Mouse (Mus musculus) G1E (cell line): ENCODE data around the gene 1810030O07Rik. TPM values are rescaled to one million over a fixed set of nuclear protein-coding genes. Genes with fewer than 3 reads are reported as not detected.
A peak's percentile ranks its signal among the peaks of the same experiment; 100 is the strongest.

Experiments
- ATAC-seq: 2 replicates; pipeline ENCODE4 v1.8.0; 2016; ENCODE audit warnings: mild to moderate bottlenecking; ENCODE audit not compliant: insufficient number of reproducible peaks, poor library complexity, low FRiP score, severe bottlenecking; ENCODE audit errors: extremely low read depth
- DNase-seq: peaks from one replicate; pipeline ENCODE4 v3.0.0; 2012; ENCODE audit warnings: low spot score
- H3K27me3 ChIP-seq: 2 replicates; pipeline ENCODE4 v1.6.1; 2012; ENCODE audit warnings: mild to moderate bottlenecking, low read length, inconsistent platforms; ENCODE audit not compliant: insufficient read depth
- H3K36me3 ChIP-seq: replicated peaks from 2 replicates; pipeline ENCODE3; 2012; ENCODE audit warnings: mild to moderate bottlenecking, inconsistent platforms
- H3K4me1 ChIP-seq: 2 replicates; pipeline ENCODE4 v1.6.1; 2012; ENCODE audit warnings: low read depth, low read length, inconsistent platforms, mixed read lengths; ENCODE audit not compliant: insufficient read depth
- H3K4me3 ChIP-seq: 2 replicates; pipeline ENCODE4 v1.5.1; 2012; ENCODE audit warnings: low read depth, mild to moderate bottlenecking, inconsistent platforms, low read length, moderate library complexity, mixed read lengths
- H3K9me3 ChIP-seq: replicated peaks from 2 replicates; pipeline ENCODE4 v1.6.1; 2012; ENCODE audit warnings: inconsistent platforms
- CTCF ChIP-seq: IDR thresholded peaks from 2 replicates; pipeline ENCODE4 v1.5.1; 2012; ENCODE audit warnings: low read depth, low read length, inconsistent platforms, mixed read lengths
- GATA1 ChIP-seq: IDR thresholded peaks from 2 replicates; pipeline ENCODE4 v1.6.1; 2012; ENCODE audit warnings: borderline replicate concordance, low read length, inconsistent platforms, mixed read lengths
- GATA2 ChIP-seq: IDR thresholded peaks from 2 replicates; pipeline ENCODE4 v1.6.1; 2012; ENCODE audit warnings: low read depth, low read length, inconsistent platforms, borderline replicate concordance
- POLR2AphosphoS5 ChIP-seq: IDR thresholded peaks from 2 replicates; pipeline ENCODE4 v1.6.1; 2012; ENCODE audit warnings: low read depth, low read length, inconsistent platforms; ENCODE audit not compliant: insufficient replicate concordance
- TAL1 ChIP-seq: conservative IDR thresholded peaks from 2 replicates; pipeline ENCODE4 v1.6.1; 2012; ENCODE audit warnings: low read depth, low read length, inconsistent platforms, mixed read lengths
- polyA plus RNA-seq: library from polyadenylated mRNA; stranded (reverse); fragments of >175 nt; gene quantifications from 2 replicates; pipeline ENCODE4 v1.2.3, GENCODE M21; 2012
- total RNA-seq, 2 experiments: library from RNA; stranded (forward) in 1 of 2; stranded (reverse) in 1 of 2; fragments of 200-1000 nt in 1 of 2; fragments of >200 nt in 1 of 2; fragmentation: Nextera tagmentation in 1 of 2; gene quantifications; 2 replicates each; pipeline ENCODE4 v1.2.3; 2014 to 2017

The 1810030O07Rik gene
- total RNA-seq (2014; fragmentation: Nextera tagmentation) = 55.9 and 62.9 TPM in 2 replicates
- 40.0 and 41.0 TPM in 2 replicates for total RNA-seq (2017)
- polyA plus RNA-seq = 4.0 and 4.7 TPM in 2 replicates

DNA sequence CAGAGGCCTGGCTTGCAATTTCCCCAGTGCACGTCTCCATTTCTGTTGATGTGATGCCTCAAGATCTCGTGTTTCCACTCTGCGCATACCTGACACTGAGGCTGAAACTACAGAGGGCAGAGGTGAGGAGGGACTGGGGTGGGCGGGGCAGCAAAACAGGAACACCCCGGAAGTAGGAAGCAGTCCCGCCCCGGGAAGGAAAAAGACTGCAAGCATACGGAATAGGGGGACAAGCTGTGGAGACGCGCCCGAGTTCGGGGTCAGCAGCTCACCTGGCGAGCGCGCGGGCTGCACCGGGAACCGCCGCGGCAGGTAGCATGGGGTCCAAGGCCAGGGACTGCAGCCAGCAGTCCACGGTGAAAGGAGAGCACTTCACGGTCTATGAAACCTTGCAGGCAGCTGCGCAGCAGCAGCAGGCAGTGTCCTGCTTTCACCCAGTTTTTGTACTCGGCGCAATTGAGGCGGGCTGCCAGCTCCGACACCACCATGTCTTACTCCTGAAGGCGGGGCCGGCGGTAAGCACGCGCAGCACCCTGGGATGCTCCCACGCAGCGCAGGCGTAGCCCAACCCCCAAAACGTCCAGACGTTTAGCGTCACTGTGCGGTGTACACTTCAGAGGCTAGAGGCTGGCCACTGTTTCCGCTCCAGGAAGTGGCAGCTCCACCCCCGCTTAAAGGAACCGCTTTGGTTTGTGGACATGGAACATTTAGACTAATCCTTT, at the start of gene 1810030O07Rik:
Gene 1810030O07Rik, minus strand, starts transcription at position 615 of the 722 bp plus-strand sequence.
- H3K4me3 ChIP-seq = peak within 1 kb of the TSS; percentile 91
- peaks cover 9% of the 10 kb centered on the region; the same call in 1 of the 2 replicates for H3K4me1 ChIP-seq
- ATAC-seq (peak; percentile 99), DNase-seq (peak; percentile 58)
- peaks cover 41% of the 10 kb centered on the region for H3K36me3 ChIP-seq
- TF ChIP-seq POLR2AphosphoS5 (no peak), GATA2 (no peak), GATA1 (no peak), CTCF (no peak), TAL1 (no peak)
- no peaks in the 10 kb centered on the region for H3K27me3 ChIP-seq
- H3K9me3 ChIP-seq = no peaks in the 10 kb centered on the region

DNA sequence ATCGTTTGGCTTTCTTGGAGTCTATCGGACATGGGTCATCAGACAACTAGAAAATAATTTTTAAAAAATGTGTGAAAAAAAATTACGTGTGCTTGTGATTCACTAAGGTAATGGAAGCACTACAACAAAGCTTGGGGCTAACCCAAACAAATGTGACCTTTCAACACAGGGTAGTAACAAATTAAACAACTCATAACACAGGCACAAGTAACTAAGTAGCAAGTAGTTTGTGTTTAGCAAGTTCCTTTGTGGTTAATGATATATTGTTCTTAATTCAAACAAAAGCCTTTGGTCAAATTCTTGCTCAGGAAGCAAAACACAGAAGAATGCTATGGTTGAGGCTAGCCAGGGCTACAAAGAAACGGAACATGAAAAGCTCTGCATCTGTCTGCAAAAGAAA, 42.6 kb upstream of the 1810030O07Rik start:
- no peak overlapping the region for H3K4me3 ChIP-seq
- no peak for ATAC-seq

GRCm38 (mm10) chrX:12713796-12714195, 40.3 kb upstream of the 1810030O07Rik start:
- peaks cover 60% of the 10 kb centered on the region for H3K36me3 ChIP-seq
- H3K27me3 ChIP-seq = no peaks in the 10 kb centered on the region
- TF ChIP-seq POLR2AphosphoS5 = no peak
- no peak for TF ChIP-seq GATA2
- TF ChIP-seq TAL1 = no peak
- no peak for TF ChIP-seq CTCF
- TF ChIP-seq GATA1 = no peak
- no peak overlapping the region for H3K4me3 ChIP-seq
- peaks cover 4% of the 10 kb centered on the region; the same call in 1 of the 2 replicates for H3K4me1 ChIP-seq
- ATAC-seq (no peak), DNase-seq (no peak)
- H3K9me3 ChIP-seq = no peaks in the 10 kb centered on the region

More for the DNA sequence above, 42.6 kb upstream of the 1810030O07Rik start:
- peaks cover 64% of the 10 kb centered on the region for H3K36me3 ChIP-seq
- no peaks in the 10 kb centered on the region for H3K9me3 ChIP-seq
- no peaks in the 10 kb centered on the region for H3K27me3 ChIP-seq
- TF ChIP-seq GATA1 (no peak), TAL1 (no peak), GATA2 (no peak), CTCF (no peak), POLR2AphosphoS5 (no peak)
- no peak for DNase-seq
- H3K4me1 ChIP-seq = peaks cover 4% of the 10 kb centered on the region; the same call in 1 of the 2 replicates

DNA sequence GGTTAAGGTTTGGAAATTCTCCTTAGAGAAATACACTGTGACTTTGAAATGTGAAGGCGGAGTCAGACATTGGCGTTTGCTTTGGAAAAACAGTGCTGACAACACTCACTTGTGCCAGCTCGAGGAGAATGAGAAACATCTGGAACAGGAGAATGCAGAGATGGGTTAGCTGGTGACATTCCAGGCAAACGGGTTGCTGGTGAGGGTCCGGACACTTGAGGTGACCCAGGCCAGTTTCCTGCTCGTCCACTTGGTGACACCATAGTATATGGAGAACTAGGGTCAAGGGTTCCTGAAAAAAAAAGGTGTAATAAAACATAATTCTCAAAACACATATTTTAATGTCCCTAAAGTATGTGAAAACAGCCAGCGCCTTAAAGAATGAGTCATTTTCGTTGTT, 13.4 kb upstream of the 1810030O07Rik start:
- H3K4me1 ChIP-seq = no peaks in the 10 kb centered on the region
- H3K27me3 ChIP-seq = no peaks in the 10 kb centered on the region
- H3K9me3 ChIP-seq = no peaks in the 10 kb centered on the region
- TF ChIP-seq POLR2AphosphoS5 (no peak), CTCF (no peak), GATA2 (no peak), TAL1 (no peak), GATA1 (no peak)
- no peak for DNase-seq
- H3K4me3 ChIP-seq = no peak overlapping the region
- peaks cover 66% of the 10 kb centered on the region for H3K36me3 ChIP-seq
- ATAC-seq = no peak

DNA sequence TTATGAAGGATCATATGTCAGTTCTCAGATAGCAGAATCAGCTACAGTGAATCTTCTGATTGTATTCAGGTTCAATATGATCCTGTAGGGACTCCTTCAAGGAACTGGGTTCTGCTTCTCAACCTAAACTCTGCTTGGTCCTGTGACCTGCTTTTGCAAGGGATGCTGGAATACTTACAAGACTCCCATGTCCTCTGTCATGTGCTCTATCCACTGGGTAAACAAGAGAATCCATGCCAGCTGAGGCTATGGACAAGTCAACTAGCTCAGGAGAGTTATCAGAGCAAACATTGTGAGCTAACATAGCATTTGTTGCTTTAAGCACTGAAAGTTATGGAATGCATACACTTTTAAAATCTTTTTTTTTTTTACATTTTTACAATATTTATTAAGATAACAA, 12.6 kb upstream of the 1810030O07Rik start:
- DNase-seq (no peak), ATAC-seq (no peak)
- Histone ChIP-seq H3K36me3 (peaks cover 65% of the 10 kb centered on the region), H3K27me3 (no peaks in the 10 kb centered on the region), H3K4me1 (no peaks in the 10 kb centered on the region), H3K4me3 (no peak overlapping the region), H3K9me3 (no peaks in the 10 kb centered on the region)
- TF ChIP-seq TAL1 (no peak), POLR2AphosphoS5 (no peak), GATA2 (no peak), GATA1 (no peak), CTCF (no peak)

GRCm38 (mm10) chrX:12677396-12677795, 3.9 kb upstream of the 1810030O07Rik start:
- H3K4me1 ChIP-seq = peaks cover 5% of the 10 kb centered on the region; the same call in 1 of the 2 replicates
- H3K9me3 ChIP-seq = no peaks in the 10 kb centered on the region
- TF ChIP-seq GATA1 (no peak), TAL1 (no peak), POLR2AphosphoS5 (no peak), GATA2 (no peak), CTCF (no peak)
- H3K27me3 ChIP-seq = no peaks in the 10 kb centered on the region
- no peak for DNase-seq
- H3K36me3 ChIP-seq = peaks cover 36% of the 10 kb centered on the region
- no peak for ATAC-seq
- no peak overlapping the region for H3K4me3 ChIP-seq
